Mouse (Mus musculus): Measurements from ENCODE around the gene Ttc23. TPM values are rescaled to one million over a fixed set of nuclear protein-coding genes. Genes with fewer than 3 reads are reported as not detected.
A peak's percentile ranks its signal among the peaks of the same experiment; 100 is the strongest.

Gene Ttc23
- total RNA-seq, 2 experiments from 2014 or later, result 19.9 to 22.0 TPM

DNA sequence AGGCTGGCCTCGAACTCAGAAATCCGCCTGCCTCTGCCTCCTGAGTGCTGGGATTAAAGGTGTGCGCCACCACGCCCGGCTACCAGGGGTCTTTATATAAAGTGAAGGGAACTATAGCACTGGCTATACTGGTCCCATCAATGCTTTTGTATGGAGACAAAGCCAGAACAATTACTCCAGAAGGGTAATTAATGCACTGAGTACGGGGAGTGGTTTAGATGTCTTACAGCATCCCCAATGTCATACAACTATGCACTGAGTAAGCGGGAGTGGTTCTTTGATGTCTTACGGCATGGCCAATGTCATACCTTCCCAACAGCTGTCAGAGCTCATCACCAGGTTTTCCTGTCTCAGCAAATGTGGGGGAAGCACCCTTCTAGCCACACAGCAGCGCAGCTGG lies 4.3 kb upstream of the Ttc23 start:
- intact Hi-C loops (cut with DNase I; ENCODE audit: low total_unique reads), result no loop called here
- no peak for DNase-seq

DNA sequence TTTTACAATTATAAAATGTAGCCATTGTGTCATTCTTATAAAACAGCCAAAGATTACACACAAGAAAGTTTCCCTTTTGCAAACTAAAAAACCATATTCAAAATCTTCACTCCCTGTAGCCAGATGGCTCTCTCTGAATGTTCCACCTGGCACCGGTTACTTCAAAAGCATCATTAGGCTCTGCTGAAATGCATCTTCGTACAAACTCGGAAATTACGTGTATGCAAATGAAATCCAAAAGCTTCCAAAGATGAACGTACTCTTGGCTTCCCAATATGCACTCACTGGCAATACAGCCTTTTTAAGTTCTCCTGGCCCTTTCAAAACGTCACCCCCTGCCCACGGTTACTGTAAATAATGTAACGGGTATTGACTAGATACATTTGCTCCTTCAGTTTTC lies 2.9 kb upstream of the Ttc23 start:
- intact Hi-C loops (cut with DNase I; ENCODE audit: low total_unique reads), result no loop called here
- no peak for DNase-seq

DNA sequence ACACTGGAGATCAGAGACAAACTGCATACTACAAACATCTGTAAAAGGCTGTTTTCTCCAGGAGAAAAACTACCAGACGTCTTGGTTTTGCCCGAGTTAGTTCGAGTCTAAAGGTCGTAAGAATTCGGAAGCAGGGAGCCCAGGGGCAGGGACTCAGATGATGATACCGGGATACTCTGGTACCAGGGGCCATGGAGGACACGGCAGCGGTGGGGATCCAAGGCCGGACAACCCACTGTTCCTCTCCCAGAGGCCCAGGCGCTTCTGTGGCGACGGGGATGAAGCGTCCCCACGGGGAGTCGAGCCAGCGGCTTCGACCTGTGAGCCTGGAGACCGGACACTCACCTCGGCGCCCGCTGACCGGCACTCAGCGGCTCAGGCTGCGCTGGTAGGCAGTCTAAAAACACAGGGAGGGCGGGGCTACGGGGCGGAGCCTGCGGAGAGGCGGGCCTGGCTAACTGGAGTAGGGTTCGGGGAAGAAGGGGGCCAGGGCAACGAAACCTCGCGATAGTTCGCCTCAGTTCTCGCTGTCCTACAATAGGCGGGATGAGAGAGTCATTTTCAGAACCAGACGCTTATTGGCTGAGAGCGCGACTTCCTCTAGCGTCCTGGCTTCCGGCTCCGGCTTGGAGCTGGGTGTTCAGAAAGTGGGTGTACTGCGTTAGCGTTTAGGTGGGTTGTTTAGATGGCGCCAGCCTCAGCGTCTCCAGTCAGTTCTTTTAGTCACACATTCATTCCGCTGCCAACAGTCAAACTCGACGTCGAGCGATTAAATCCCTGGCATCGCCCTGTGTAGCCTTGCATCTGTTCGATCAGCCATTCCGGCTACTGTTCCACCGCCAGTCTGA lies 2.2 kb upstream of the Ttc23 start, which contains the start of gene Lrrc28:
TSS of gene Lrrc28 (minus strand) at position 436 of the 848 bp plus-strand sequence.
- intact Hi-C loops (cut with DNase I; ENCODE audit: low total_unique reads), result no loop called here
- DNase-seq, result peak; percentile 99

DNA sequence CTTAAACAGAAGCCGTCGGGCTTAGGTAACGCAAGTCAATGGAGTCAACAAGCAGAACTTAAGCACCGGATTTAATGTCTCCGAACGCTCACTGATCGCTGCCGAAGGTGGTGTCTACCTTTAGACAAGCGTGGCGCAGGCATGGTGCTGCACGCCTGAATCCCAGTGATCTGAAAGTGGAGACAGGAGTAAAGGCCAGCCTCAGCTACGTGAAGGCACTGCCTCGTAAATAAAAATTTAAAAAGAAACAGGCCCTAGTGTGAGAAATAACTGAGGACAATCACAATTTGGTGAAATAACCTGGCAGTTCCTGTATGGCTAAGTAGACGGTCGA lies 1.6 kb upstream of the Ttc23 start:
- DNase-seq, result no peak
- intact Hi-C loops (cut with DNase I; ENCODE audit: low total_unique reads), result no loop called here

DNA sequence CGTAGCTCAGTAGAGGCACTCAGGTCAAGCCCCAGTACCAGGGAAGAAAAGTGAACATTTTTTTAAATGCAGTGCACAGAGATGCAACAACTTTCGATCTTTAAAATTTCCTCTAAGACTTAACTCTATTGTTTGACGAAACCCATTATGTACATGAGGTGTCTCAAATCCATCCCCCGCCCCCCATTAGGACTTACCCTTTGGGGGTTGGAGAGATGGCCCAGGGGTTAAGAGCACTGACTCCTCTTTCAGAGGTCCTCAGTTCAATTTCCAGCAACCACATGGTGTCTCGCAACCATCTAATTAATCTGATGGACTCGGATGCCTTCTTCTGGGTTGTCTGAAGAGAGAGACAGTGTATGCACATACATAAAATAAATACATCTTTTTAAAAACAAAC lies 1.1 kb upstream of the Ttc23 start:
- no peak for DNase-seq
- intact Hi-C loops (cut with DNase I; ENCODE audit: low total_unique reads), result no loop called here

DNA sequence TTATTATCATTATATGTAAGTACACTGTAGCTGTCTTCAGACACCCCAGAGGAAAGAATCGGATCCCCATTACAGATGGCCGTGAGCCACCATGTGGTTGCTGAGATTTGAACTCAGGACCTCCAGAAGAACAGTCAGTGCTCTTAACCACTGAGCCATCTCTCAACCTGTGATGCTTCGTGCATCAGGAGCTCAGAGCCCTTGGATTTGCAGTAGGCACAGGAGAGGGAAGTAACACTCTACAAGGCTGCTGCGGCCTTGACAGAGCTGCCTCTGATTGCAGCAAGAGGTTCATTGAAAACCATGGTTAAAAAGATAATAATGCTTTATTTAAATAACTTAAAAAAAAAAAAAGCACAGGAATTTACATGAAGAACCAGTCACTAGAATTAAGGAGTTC lies 1.2 kb downstream of the Ttc23 start:
- DNase-seq, result no peak
- intact Hi-C loops (cut with DNase I; ENCODE audit: low total_unique reads), result no loop called here

DNA sequence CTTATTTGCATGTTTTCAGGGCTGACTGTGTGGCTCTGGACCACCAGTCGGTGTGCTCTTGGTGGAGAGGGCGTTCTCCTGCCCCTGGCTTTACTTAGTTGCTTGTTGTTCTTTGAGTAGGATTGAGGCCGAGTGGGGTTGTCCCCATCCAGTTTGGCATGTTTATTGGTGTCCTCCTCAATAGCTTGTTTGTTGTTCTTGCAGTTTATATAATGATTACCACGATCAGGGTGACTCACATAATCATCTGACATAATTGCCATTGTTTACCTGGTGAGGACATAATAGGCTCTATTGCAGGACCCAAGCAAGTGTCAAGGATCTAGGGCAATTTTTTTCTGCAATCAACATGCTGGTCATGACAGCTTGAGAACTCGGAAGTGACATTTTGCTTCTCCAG lies 5.0 kb downstream of the Ttc23 start:
- intact Hi-C loops (cut with DNase I; ENCODE audit: low total_unique reads), result no loop called here
- no peak for DNase-seq

DNA sequence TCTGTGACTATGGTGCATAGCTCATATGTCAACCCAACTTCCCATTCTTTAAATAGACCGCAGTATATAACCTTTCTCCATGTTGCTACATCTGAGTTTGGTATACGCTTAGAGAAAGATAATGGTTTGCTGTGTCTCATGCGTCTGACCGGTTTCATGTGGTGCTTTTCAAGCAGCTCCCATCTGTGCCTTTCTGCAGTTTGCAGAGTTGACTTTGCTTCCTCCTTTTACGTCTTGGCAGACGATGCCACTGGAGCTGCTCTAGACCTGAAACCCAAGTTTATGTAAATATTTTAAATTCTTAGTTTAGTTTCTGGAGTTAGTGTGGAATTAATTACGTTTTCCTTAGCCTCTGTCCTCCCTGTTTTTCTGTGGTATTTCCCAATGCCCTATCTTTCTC lies 7.5 kb downstream of the Ttc23 start:
- intact Hi-C loops (cut with DNase I; ENCODE audit: low total_unique reads), result no loop called here
- DNase-seq, result no peak

DNA sequence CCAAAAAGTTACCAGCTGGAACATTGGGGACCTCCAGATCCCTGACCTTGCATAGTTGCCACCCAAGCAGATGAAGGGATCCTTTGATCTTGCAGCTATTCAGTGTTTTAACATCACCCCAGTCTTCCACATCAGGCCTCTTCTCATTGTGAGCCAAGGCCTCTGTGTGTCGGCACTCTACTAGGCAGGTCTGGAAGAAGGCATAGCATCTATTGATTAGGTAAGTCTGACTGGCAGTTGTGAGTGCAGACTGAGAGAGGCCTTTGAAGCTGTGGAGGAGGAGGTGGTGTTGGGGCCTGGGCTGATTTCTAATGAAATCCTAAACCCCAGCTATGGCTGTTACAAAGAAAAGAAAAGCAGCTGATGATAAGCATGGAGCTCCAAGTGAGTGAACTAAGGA lies 8.0 kb downstream of the Ttc23 start:
- intact Hi-C loops (cut with DNase I; ENCODE audit: low total_unique reads), result no loop called here
- no peak for DNase-seq

DNA sequence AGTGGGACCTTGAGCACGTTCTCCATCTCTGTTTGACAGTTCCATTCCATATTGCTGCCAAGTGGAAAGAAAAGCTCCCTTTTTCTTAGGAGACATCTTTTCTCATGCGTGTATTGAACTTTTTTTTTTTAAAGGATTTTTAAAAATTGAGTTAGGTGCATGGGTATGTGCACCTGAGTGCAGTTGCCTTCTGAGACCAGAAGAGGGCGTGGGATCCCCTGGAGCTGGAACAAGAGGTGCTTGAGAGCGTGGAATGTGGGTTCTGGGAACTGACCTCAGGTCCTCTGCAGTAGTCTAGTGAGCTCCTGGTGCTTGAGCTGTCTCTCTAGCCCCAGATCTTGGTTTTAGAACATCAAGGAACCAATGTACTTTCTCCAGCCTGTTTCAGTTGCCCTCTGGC lies 10.9 kb downstream of the Ttc23 start:
- DNase-seq, result no peak
- intact Hi-C loops (cut with DNase I; ENCODE audit: low total_unique reads), result no loop called here

DNA sequence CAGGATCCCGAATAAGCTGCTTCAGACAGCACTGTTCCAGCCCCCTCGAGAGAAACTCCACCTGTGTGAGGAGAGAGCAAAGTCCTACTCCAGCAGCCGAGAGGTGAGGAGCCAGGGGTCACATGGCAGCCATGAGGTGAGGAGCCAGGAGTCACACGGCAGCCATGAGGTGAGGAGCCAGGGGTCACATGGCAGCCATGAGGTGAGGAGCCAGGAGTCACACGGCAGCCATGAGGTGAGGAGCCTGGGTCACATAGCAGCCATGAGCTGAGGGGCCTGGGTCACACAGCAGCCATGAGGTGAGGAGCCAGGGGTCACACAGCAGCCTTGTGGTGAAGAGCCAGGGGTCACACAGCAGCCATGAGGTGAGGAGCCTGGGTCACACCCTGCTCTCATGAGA lies 15.2 kb downstream of the Ttc23 start:
- intact Hi-C loops (cut with DNase I; ENCODE audit: low total_unique reads), result no loop called here
- DNase-seq, result no peak

DNA sequence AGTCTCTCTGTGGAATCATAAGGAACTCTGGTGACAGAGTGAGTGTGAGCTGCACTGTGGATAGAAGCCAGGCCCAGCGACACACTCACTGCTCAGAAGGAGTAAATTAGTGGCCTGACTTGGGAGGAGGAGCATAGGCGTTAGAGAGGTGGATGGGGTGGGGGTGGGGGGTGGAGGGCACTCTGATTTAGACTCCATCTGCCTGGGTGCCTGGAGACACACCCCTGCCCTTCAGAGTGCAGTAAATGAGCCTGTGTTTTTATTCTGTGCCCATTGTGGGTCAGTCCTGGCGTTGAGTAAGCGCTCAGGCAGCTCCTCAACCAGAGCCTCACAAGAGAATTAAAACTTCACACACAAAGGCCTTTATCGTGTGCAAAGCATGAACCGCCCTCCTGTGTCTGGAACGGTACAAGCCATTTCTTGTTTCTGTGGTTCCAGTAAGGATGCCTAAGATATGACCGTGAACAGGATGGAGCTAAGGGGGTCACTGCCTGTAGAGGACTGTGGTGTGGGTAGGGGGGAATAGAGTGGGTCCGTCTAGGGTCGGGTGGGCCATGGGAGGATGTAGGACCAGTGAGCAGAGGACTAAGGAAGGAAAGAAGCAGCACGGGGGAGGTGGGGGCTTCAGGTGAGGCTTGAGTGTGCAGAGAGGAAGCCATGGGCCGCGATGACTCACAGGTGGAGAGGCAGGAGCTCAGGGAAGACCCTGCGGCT lies 16.9 kb downstream of the Ttc23 start:
- no peak for DNase-seq
- intact Hi-C loops (cut with DNase I; ENCODE audit: low total_unique reads), result no loop called here

DNA sequence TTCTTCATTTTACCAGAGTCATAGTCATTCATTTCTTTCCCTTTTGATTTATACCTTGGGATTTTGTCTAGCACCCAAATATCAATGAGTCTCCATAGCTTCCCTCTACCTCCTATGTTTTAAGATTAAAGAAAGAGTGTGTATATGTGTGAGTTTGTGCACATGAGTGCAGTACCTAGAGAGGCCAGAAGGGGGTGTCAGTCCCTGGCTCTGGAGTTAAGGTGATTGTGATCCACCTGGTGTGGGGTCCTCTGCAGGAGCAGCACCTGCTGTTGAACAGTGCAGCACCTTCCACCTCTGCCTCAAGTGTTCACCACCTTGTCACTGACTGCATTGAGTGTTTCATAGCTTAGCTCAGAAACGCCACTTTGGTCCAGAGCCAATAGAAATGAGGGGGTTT lies 23.8 kb downstream of the Ttc23 start:
- DNase-seq, result no peak
- intact Hi-C loops (cut with DNase I; ENCODE audit: low total_unique reads), result no loop called here

DNA sequence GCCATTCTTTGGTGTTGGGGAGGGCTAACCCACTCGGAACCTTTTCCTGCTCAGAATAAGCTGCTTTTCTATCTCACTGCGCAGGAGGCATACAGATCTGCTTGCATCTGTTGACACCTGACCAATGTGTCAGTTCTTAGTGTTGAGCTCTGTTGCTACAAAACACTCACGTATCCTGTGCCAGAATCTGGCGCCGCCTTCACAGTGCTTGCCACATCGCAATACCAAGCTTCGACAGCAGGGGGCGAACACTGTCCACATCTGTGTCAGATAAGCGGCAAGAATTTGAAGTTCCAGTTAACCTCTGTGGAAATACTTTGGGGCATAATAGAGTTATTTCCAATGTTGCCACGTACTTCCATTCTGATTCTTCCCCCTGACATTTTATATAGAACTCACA lies 25.4 kb downstream of the Ttc23 start:
- DNase-seq, result peak; percentile 94
- intact Hi-C loops (cut with DNase I; ENCODE audit: low total_unique reads), result no loop called here

DNA sequence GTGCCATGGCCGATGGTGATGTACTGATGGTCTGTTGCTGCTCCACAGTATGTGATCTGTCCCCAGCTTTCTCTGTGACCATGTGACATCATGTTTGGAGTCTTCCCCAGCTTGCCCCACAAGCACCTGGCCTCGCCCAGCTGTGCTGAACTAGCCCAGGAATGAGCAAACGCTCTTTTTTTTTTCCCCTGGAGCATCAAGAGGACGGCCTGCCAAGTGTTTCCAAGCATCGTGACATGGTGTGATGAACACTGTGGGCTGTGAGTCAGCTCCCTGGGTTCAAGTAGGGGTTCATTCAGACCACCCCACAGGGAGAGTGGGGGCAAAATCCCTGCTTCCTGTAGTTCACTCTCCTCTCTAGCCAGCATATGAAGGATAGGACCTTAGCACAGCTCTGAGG lies 26.4 kb downstream of the Ttc23 start:
- intact Hi-C loops (cut with DNase I; ENCODE audit: low total_unique reads), result loop anchor here (2.0 kb wide), 1 partner anchor 85 kb away; the partner anchor contains the start of gene Synm
- no peak for DNase-seq

DNA sequence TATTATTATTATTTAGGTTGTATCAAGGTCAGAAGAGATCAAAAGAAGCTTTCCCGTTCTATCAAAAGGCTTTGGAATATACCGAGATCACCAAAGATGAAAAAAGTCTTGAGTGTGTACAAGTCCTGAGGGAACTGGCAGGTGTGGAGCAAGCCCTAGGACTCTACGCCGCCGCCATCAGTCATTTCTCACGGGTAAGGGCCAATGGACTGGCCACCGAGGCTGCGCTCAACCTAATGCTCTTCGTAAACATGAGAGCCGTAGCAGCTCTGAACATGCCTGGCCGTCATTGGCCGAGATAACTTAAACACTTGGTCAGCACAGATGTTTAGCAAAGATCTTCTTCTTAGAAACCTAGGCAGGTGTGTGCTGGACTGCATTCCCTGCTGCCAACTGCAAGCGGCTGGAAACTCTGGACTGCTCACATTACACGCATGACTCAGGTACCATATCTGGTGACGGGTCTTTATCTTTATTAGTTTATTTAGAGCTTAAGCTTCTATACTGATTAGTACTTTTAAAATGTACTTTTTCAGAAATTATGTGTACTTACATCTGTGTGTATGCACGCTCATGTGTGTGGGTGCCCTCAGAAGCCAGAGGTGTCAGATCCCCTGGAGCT lies 31.8 kb downstream of the Ttc23 start:
- intact Hi-C loops (cut with DNase I; ENCODE audit: low total_unique reads), result no loop called here
- DNase-seq, result no peak

DNA sequence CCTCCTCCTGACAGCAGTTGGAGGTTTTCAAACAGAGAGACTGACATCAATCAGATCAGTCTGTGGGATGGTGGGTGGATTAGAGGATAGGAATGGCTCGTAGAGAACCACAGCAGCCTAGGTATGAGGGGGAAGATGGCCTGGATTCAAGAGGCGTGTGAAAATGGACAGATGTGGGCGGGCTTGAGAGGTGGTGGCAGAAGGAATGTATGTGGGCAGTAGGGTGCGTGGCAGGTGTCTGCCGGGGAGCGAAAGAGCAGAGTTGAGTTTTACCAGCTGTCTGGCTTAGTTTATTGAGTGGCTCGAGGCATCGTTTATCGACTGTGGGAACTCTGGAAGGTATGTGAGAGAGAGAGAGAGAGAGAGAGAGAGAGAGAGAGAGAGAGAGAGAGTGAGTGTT lies 33.9 kb downstream of the Ttc23 start:
- intact Hi-C loops (cut with DNase I; ENCODE audit: low total_unique reads), result no loop called here
- DNase-seq, result no peak

DNA sequence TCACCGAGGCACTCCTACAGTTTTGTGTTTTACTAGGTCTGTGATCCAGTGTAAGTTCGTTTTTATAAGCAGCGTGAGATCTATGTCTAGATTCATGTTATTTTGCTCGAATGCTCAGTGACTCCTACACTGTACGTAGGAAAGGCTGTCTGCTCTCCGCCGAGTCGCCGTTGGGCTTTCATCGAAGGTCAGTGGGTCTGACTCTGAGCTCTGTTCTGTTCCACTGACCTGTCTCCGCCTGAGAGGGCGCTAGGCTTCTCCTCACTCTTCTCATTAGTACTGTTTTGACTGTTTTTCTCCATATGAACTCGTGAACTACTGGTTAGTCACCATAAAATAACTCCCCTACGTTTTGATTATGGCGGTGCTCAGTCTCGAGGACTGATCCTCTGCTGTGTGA lies 35.8 kb downstream of the Ttc23 start:
- DNase-seq, result no peak
- intact Hi-C loops (cut with DNase I; ENCODE audit: low total_unique reads), result no loop called here

DNA sequence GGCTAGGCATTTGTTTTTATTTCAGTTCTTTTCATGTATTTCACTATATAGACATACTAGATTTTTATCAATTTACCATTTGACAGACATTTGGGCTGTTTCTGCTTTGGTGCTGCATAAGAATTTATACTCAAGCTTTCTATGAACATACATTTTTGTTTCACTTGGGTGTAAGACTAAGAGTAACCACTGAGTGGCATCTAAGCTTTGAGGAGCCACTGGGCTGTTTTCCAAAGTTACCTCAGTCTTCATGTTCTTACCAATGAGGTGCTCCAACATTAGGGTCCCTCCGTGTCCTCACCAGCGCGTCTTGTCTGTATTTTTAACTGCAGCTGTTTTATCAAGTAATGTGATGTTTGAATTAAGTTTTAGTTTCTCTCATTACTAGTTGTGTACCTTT lies 39.3 kb downstream of the Ttc23 start:
- no peak for DNase-seq
- intact Hi-C loops (cut with DNase I; ENCODE audit: low total_unique reads), result no loop called here

DNA sequence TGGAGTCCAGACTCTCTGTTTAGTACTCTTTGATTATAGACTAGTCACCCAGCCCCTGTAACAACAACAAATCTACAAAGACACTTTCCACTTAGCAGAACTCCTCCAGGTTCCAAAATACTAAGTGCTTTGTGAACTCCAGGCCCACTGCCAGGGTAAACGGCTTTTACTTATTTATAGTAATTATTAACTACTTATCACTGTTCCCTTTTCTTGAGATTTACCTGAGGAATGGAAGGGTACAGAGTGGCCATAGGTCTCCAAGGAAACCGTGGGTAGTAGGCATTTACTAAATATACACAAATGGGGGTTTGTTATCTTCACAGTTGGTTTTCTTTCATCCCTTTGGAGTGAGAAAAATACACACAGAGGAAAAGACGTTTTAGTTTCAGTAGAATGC lies 41.1 kb downstream of the Ttc23 start:
- DNase-seq, result no peak
- intact Hi-C loops (cut with DNase I; ENCODE audit: low total_unique reads), result no loop called here

DNA sequence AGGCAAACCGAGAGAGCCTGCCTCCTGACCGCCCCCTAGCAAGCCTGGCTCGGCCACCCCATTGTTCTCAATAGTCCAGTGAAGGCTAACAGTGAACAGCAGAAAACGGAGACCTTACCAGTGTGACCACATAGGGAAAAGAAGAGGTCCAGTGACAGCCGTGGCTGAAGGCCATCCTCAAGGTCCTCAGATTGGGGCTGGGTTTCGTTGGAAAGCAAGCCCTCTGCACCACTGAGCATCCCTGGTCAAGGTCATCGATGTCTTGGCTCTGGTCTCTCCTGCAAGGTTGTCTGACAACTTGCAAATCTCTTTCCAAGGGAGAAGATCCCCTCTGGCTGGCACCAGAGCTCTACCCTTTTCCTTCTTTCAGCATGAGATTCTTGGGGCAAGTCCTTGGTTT lies 42.6 kb downstream of the Ttc23 start:
- intact Hi-C loops (cut with DNase I; ENCODE audit: low total_unique reads), result no loop called here
- no peak for DNase-seq

All from gastrocnemius, postnatal 14 days (tissue).